Mouse (Mus musculus) adrenal gland, postnatal 36 days (tissue): Measurements from ENCODE around the gene Npw. TPM values are rescaled to one million over a fixed set of nuclear protein-coding genes. Genes with fewer than 3 reads are reported as not detected.
"Not testable (repeated sequence)": the region's sequence is repeated elsewhere in the genome, so short reads cannot be mapped to it uniquely, and the experiment has no call there.

ENCODE experiments used
- DNase-seq, 2 experiments: peaks; one replicate each; pipeline ENCODE4 v3.0.0; 2021; ENCODE audit warnings: mixed read lengths in 1 of 2
- total RNA-seq, 2 experiments: library from RNA; stranded (reverse); gene quantifications; 2 replicates each; pipeline ENCODE4 v1.2.3; 2021

The Npw gene
- total RNA-seq, 2 experiments from 2014 or later, result not detected

DNA sequence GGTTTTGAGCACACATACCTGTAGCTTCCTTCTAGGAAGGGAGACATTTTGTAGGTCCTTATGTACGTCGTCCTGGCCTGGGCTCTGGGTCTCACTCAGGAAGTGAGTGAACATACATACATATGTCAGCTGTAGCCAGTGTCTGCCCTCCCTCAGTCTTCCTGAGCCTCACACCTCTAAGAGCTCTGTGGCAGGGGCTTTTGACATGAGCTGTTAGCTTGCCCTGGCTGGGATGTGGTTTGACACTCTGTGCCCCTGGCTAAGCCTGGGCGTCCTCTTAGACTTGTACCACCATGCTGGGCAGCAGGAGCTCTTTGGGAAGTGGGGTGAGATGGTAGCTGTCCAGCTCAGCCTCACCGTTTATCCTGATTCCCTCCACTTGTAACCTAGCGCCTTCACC, 13.1 kb upstream of the Npw start:
- no peak for DNase-seq

- DNase-seq, result no peak
Observed at GRCm38 (mm10) chr17:24670246-24670844, 12.1 kb upstream of the Npw start.

DNA sequence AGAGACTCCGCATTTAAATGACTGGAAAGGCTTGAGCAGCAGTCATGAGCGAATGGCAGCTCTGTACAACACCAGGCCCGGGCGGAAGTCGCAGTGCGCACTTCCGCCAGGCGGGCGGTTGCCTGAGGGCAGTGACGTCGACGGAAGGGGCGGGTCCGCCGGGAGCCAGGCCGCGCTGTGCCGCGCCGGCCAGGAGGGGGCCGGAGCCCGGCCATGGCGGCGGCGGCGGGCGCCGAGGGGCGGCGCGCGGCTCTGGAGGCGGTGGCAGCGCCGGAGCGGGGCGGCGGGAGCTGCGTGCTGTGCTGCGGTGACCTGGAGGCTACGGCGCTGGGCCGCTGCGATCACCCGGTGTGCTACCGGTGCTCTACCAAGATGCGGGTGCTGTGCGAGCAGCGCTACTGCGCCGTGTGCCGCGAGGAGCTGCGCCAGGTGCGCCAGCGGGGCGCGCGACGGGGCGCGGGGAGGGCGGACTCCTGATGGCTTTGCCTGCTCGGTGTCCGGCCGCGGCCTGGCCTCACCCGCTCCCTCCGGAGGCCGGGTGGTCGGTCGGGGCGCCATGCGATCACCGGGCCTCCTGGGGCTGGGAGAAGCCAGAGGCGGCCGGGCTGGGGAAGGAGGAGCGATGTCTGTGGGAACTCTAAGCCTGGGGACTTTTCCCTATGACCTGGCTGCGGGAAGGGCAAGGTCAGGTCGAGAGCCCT, 11.4 kb upstream of the Npw start, which contains the start of gene Zfp598:
Gene Zfp598 (plus strand): TSS at position 143 of the 701 bp plus-strand sequence.
- DNase-seq, result peak; percentile 98 to 99

DNA sequence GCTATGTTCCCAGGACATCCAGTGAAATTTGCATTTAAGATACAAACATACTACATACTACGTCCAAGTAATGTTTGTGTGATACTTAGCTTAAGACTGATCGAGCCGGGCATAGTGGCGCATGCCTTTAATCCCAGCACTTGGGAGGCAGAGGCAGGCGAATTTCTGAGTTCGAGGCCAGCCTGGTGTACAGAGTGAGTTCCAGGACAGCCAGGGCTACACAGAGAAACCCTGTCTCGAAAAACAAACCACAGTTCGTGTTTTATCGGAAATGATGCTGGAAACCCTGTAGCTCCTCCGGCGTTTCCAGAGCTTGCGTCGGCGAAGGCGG, 10.9 kb upstream of the Npw start:
- DNase-seq, result not testable (repeated sequence)

- peak; percentile 61 to 75 for DNase-seq
Observed at GRCm38 (mm10) chr17:24667416-24667815, 9.2 kb upstream of the Npw start.

DNA sequence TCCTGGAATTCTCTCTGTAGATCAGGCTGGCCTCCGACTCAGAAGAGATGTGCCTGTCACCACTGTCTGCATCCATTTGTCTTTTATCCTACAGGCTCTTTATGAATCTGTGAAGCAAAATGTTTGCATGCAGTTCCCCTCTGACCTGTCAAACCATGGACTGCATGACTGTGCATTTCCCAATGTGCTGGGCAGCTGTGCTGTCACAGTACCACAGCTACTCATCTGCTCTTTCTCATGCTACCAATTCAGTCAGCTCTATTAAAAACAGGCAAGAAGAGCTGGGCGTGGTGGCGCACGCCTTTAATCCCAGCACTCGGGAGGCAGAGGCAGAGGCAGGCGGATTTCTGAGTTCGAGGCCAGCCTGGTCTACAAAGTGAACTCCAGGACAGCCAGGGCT, 8.8 kb upstream of the Npw start:
- DNase-seq, result not testable (repeated sequence)

GRCm38 (mm10) chr17:24654969-24655368, 3.3 kb downstream of the Npw start:
- DNase-seq, result no peak

- peak; percentile 78 to 85 for DNase-seq
Observed at GRCm38 (mm10) chr17:24653967-24654710, 4.1 kb downstream of the Npw start.

GRCm38 (mm10) chr17:24651835-24652234, 6.4 kb downstream of the Npw start:
- DNase-seq, result no peak

- no peak for DNase-seq
Observed at GRCm38 (mm10) chr17:24650766-24651165, 7.5 kb downstream of the Npw start.

DNA sequence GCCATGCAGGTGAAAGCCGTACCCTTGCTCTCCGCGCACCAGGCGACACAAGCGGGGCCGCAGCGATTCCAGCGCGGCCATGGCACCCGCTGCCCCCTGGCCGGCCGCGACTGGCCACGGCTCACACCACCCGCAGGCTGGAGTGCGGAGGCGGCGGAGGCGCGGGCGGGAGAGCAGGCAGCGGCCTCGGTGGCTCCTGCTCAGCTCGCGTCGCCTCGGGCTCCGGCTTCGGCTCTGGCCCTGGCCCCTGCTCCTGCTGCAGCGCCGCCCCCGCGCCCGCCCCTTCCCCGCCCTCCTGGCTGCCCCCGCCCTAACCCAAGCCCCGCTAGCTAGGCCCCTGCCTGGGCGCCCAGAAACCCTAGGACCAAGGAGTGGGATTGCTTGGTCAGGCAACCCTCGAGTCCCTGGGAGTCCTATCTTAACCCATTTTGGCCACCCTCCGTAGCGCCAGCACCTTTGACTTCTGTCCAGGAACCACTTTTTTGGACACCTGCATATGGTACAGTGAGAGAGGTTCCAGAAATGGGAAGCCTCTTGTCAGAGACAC, 8.1 kb downstream of the Npw start, which contains the start of gene Slc9a3r2:
Gene Slc9a3r2 (minus strand): TSS at position 258 of the 547 bp plus-strand sequence.
- DNase-seq, result peak; percentile 79 to 86

- DNase-seq, result peak; percentile 60 to 74
Observed at GRCm38 (mm10) chr17:24649581-24650069, 8.6 kb downstream of the Npw start.

DNA sequence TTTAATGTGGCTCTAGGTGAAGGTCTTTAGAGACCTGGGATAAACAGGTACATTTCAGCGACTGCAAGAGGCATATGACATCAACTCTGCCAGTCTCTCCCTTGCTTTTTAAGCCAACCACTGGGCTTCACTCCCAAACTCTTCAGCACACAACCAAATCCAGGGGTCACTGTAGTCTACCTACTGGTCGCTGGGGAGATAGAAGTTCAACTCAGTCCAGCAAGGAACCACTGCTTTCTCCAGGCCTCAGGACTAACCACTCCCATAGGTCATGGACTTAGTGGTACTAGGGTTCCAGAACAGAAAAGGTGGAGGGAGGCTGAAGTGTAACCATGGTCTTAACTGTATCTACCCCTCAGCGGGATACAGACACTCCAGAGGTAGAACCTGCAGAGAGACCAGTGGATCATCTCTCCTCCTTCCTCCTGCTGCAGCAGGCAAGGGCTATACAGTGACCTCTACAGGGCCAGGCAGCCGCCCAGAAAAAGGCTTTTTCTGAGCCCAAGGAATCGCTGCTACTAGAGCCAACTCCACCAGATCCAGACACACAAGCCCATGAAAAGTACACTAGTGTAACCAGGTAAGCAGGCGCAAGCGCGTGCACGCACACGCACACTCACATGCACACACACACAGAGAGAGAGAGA, 9.4 kb downstream of the Npw start:
- no peak for DNase-seq

DNA sequence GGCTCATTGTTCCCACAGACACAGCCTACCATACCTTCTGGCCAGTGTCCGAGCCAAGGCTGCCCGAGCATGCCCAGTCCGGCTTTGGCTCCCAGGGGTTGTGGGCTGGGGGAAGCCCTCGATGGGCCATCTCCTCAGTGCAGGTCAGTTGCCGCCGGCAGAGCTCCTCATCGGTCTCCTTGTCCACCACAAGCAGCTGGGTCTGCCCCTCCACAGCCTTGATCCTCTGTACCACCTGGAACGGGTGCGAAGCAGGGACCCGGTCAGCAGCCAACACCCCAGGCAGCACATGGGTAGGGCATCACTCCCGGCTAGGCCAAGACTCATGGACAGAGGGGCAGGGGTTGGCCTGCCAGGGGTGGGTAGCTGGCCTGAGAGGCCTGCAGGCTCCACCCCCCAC, 10.8 kb downstream of the Npw start:
- no peak for DNase-seq

- DNase-seq, result no peak
Observed at GRCm38 (mm10) chr17:24646381-24646780, 11.9 kb downstream of the Npw start.

GRCm38 (mm10) chr17:24645916-24646315, 12.3 kb downstream of the Npw start:
- DNase-seq, result peak in 1 of 2 experiments; percentile 30

- peak; percentile 52 to 72 for DNase-seq
Observed at GRCm38 (mm10) chr17:24644875-24645721, 13.2 kb downstream of the Npw start.

DNA sequence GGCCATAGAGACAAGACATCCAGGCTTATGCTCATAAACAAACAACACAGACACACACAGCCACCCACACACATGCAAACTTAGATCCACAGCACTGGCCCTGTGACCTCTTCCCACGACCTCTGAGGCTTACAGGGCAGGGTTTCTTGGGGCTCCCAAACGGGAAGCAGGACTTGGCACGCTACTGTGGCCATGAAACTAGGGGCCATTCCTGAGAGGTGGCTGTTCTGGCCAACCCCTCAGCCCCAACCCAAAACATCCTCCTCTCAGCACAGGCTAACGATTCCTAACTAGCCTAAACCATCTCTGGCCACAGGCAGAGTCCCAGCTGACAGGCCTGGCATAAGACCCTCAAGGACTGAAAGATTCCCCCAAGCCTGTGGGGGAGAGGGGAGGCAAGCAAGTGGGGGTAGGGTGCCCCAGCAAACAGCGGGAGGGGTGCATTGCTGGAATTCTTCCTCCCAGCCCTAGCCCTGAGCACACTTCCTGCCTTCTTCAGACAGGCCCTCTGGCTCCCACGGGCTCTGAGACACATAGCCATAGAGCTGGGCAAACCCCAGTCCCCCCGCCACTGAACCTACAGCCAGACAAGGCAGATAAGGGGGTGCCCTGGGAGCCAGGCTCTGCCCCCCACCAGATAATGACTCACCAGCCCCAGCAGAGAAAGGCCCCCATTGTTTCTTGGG, 14.1 kb downstream of the Npw start:
- DNase-seq, result peak in 1 of 2 experiments; percentile 22

- no peak for DNase-seq
Observed at GRCm38 (mm10) chr17:24642791-24643343, 15.4 kb downstream of the Npw start.

DNA sequence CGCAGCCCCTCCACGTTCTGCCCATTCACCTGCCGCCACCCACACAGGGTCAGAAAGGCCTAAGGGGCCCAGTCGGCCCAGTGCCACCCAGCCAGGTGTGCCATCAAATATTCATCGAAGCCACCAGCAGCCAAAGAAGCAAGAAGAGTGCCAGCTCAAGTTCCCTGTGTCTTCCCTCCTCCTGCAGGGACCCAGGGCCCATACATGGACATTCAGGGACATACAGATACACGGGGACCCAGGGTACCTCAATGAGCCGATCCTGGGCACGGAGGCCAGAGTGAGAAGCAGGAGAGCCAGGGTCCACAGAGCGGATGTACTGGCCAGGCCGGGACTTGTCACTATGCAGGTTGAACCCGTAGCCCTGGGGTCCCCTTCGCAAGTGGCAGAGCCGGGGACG, 16.3 kb downstream of the Npw start:
- no peak for DNase-seq
